Mouse (Mus musculus): ENCODE results near the gene Prpf38b. TPM values are rescaled to one million over a fixed set of nuclear protein-coding genes. Genes with fewer than 3 reads are reported as not detected.

Prpf38b gene
- total RNA-seq, 2 experiments from 2014 or later, result 16.7 to 19.3 TPM

GRCm38 (mm10) chr3:108860786-108861185 lies 50.7 kb downstream of the Prpf38b start:
- no peak for DNase-seq

GRCm38 (mm10) chr3:108858231-108858770 lies 53.2 kb downstream of the Prpf38b start:
- DNase-seq, result peak; percentile 66 to 76

- no peak for DNase-seq
Observed at GRCm38 (mm10) chr3:108857714-108858113, 53.8 kb downstream of the Prpf38b start.

GRCm38 (mm10) chr3:108857124-108857470 lies 54.4 kb downstream of the Prpf38b start:
- no peak for DNase-seq

- DNase-seq, result no peak
Observed at GRCm38 (mm10) chr3:108856386-108857123, 55.0 kb downstream of the Prpf38b start.

- peak; percentile 71 to 82 for DNase-seq
Observed at GRCm38 (mm10) chr3:108855864-108856263, 55.7 kb downstream of the Prpf38b start.

- peak; percentile 62 to 82 for DNase-seq
Observed at GRCm38 (mm10) chr3:108855371-108855770, 56.2 kb downstream of the Prpf38b start.

- no peak for DNase-seq
Observed at GRCm38 (mm10) chr3:108853266-108853665, 58.3 kb downstream of the Prpf38b start.

Other genes starting within 250 kb of the Prpf38b start
- under 1 TPM; 0.62 to 0.80 TPM for gene Gpsm2, start 189.4 kb downstream of the Prpf38b start, total RNA-seq (2021)
- not detected for gene Aknad1, start 172.1 kb downstream of the Prpf38b start, total RNA-seq (2021)
- 10 to 100 TPM; 24.6 to 32.5 TPM for gene Stxbp3, start 71.2 kb downstream of the Prpf38b start, total RNA-seq (2021)
- under 1 TPM; 0.07 to 0.18 TPM for gene Fndc7, start 21.7 kb downstream of the Prpf38b start, total RNA-seq (2021)
- not detected for gene Henmt1, start 28.1 kb upstream of the Prpf38b start, total RNA-seq (2021)
- gene Gm9857, start 28.7 kb upstream of the Prpf38b start, total RNA-seq (2021), result not detected
- gene Fam102b, start 115.9 kb upstream of the Prpf38b start, total RNA-seq (2021), result 10 to 100 TPM; 13.0 to 13.8 TPM
- gene Slc25a54, start 168.7 kb upstream of the Prpf38b start, total RNA-seq (2021), result not detected
- 1 to 10 TPM; 6.0 to 7.4 TPM for gene Slc25a24, start 211.4 kb upstream of the Prpf38b start, total RNA-seq (2021)